Mouse (Mus musculus) thymus, adult 2 months (tissue): Measurements from ENCODE around the gene Agxt.

Experiments used
- CTCF ChIP-seq: fragments of 200-500 bp; IDR thresholded peaks from 2 replicates; pipeline ENCODE4 v1.5.1; 2012; ENCODE audit warnings: mild to moderate bottlenecking, control low read depth, low read length, moderate library complexity, borderline replicate concordance; ENCODE audit not compliant: control insufficient read depth, poor library complexity, insufficient read depth; ENCODE audit errors: extremely low read depth
- POLR2A ChIP-seq: fragments of 200-500 bp; IDR thresholded peaks from 2 replicates; pipeline ENCODE4 v1.6.1; 2012; ENCODE audit warnings: mild to moderate bottlenecking, low read length, control low read depth, moderate library complexity; ENCODE audit not compliant: control insufficient read depth, poor library complexity, insufficient read depth; ENCODE audit errors: extremely low read depth

GRCm38 (mm10) chr1:93115471-93115870, 19.6 kb upstream of the Agxt start:
- TF ChIP-seq CTCF (no peak), POLR2A (no peak)
